In genomic region chr13:3673151-3673550, GRCm38 (mm10) we compare ENCODE assay signal across 19 mouse cellular contexts. TPM values are rescaled to one million over a fixed set of nuclear protein-coding genes. Genes with fewer than 3 reads are reported as not detected.
DNase-seq lines count a peak whose midpoint lies in the region; ATAC-seq and TF ChIP-seq lines count a peak whose summit lies in the region.
"Had no signal": no experiment of that assay in that cellular context is flagged by ENCODE, and none has a peak within 500 bp of the region (broad histone marks: within the 10 kb centered on the region; RNA-seq: fewer than 3 reads in every experiment).

No protein-coding gene starts in this region.

- TF ChIP-seq CTCF in lung, adult 2 months (IDR thresholded peaks at IDR 0.05; ENCODE audit: insufficient read depth, low read length): no peak

- H3K4me3 ChIP-seq in lung, embryonic 16.5 days (ENCODE audit: low read length): no peak overlapping the region
- no peak overlapping the region for H3K4me3 ChIP-seq in lung, adult 2 months (replicated peaks; ENCODE audit: extremely low read depth, low read depth, low read length)
- H3K4me3 ChIP-seq in limb, embryonic 13.5 days: no peak overlapping the region
- H3K4me3 ChIP-seq: forebrain, embryonic 15.5 days; heart, embryonic 10.5 days; hindbrain, embryonic 12.5 days had no signal

- no peaks in the 10 kb centered on the region for H3K4me1 ChIP-seq in lung, embryonic 16.5 days (replicated peaks; ENCODE audit: control insufficient read depth, insufficient read depth, low read length)
- no peaks in the 10 kb centered on the region for H3K4me1 ChIP-seq in lung, adult 2 months (ENCODE audit: control insufficient read depth, insufficient read depth, low read length)
- H3K4me1 ChIP-seq in limb, embryonic 13.5 days: peaks cover 31% of the 10 kb centered on the region
- H3K4me1 ChIP-seq: forebrain, embryonic 15.5 days; hindbrain, embryonic 12.5 days had no signal

- no peaks in the 10 kb centered on the region for H3K27me3 ChIP-seq in lung, embryonic 16.5 days (ENCODE audit: control insufficient read depth, insufficient read depth, low read depth, low read length)
- H3K27me3 ChIP-seq in limb, embryonic 13.5 days: no peaks in the 10 kb centered on the region
- H3K27me3 ChIP-seq: CH12.LX; forebrain, embryonic 15.5 days; hindbrain, embryonic 12.5 days; Patski had no signal

- no peaks in the 10 kb centered on the region; the same call in 1 of the 2 replicates for H3K9me3 ChIP-seq in lung, embryonic 16.5 days (ENCODE audit: control insufficient read depth, low read length)
- peaks cover 4% of the 10 kb centered on the region; the same call in 1 of the 2 replicates for H3K9me3 ChIP-seq in limb, embryonic 13.5 days
- H3K9me3 ChIP-seq: forebrain, embryonic 15.5 days; heart, embryonic 10.5 days had no signal

- H3K36me3 ChIP-seq in lung, embryonic 16.5 days (ENCODE audit: control insufficient read depth, insufficient read depth, low read length): no peaks in the 10 kb centered on the region
- no peaks in the 10 kb centered on the region for H3K36me3 ChIP-seq in limb, embryonic 13.5 days
- H3K36me3 ChIP-seq: forebrain, embryonic 15.5 days; heart, embryonic 10.5 days; hindbrain, embryonic 12.5 days had no signal

- no peak for TF ChIP-seq POLR2A in lung, adult 2 months (IDR thresholded peaks at IDR 0.05; ENCODE audit: borderline replicate concordance, extremely low read depth, low read depth, low read length)

- H3K9ac ChIP-seq in lung, embryonic 16.5 days (ENCODE audit: low read length): no peak overlapping the region
- H3K9ac ChIP-seq in limb, embryonic 13.5 days: no peak overlapping the region
- H3K9ac ChIP-seq: forebrain, embryonic 15.5 days; hindbrain, embryonic 12.5 days had no signal

- 69% methylated on average over 3 of the region's 3 CpGs for whole genome bisulfite sequencing in lung, embryonic 16.5 days
- 79% methylated on average over 3 of the region's 3 CpGs for WGBS in lung, adult 2 months
- WGBS in limb, embryonic 13.5 days: 55% methylated on average over 3 of the region's 3 CpGs

- H3K4me2 ChIP-seq in lung, embryonic 16.5 days (ENCODE audit: low read depth, low read length): no peak overlapping the region
- no peak overlapping the region for H3K4me2 ChIP-seq in limb, embryonic 13.5 days (replicated peaks)
- H3K4me2 ChIP-seq: forebrain, embryonic 15.5 days; hindbrain, embryonic 12.5 days had no signal

- 0 out of 2 replicates have a peak overlapping the region, but pooled peaks have one; percentile 18 for H3K27ac ChIP-seq in lung, embryonic 16.5 days (ENCODE audit: low read length)
- H3K27ac ChIP-seq in limb, embryonic 13.5 days: peak overlapping the region; percentile 76
- H3K27ac ChIP-seq: forebrain, embryonic 15.5 days; heart, embryonic 10.5 days; hindbrain, embryonic 12.5 days had no signal

- DNase-seq in heart, adult 11 months: peak; percentile 60
- no peak for DNase-seq in heart, adult 9 months (ENCODE audit: low spot score in 2 of 2)
- no peak for DNase-seq in lung, adult 2 months
- DNase-seq in adipocyte (ENCODE audit: low spot score): no peak
- no peak for DNase-seq in frontal cortex, postnatal 36 days (ENCODE audit: low spot score in 2 of 2)
- DNase-seq: adrenal gland, adult 2 months; adrenal gland, postnatal 25 days; cerebellum, adult 18-20 months; cerebellum, adult 9-11 months; cerebellum, postnatal 36 days had no signal

- ATAC-seq in lung, embryonic 16.5 days (ENCODE audit: low read depth): no peak
- no peak for ATAC-seq in limb, embryonic 13.5 days (ENCODE audit: low FRiP score, low read depth)
- ATAC-seq: activated CD4-positive, CD25-positive, alpha-beta regulatory T cell, adult 4 months; forebrain, embryonic 15.5 days; hindbrain, embryonic 16.5 days; Patski had no signal

RNA-seq across cellular contexts. Expression of gene Asb13, which starts 39.3 kb away (rescaled TPM):
- 9.4 and 10.3 TPM in 2 replicates for polyA plus RNA-seq in lung, embryonic 16.5 days (2015; fragmentation: Nextera tagmentation; extraction: Ambion mirVana)
- 19.9 and 21.6 TPM in 2 replicates for polyA plus RNA-seq in lung, adult 2 months (2012; rRNA removed)
- polyA plus RNA-seq in limb, embryonic 13.5 days (2015; fragmentation: Nextera tagmentation; extraction: Ambion mirVana): 9.0 and 10.5 TPM in 2 replicates
